Mouse (Mus musculus) megakaryocyte progenitor cell, adult 5-6 weeks (primary cell): ENCODE results near the gene Lamb3. TPM values are rescaled to one million over a fixed set of nuclear protein-coding genes. Genes with fewer than 3 reads are reported as not detected.

Experiments
- ATAC-seq: replicated peaks from 2 replicates; pipeline ENCODE4 v1.8.0; 2016; ENCODE audit warnings: mild to moderate bottlenecking, moderate TSS enrichment, inconsistent platforms; ENCODE audit not compliant: poor library complexity
- total RNA-seq, 2 experiments: library from RNA; stranded (forward) in 1 of 2; stranded (reverse) in 1 of 2; fragments of 157-497, 149-512 nt in 1 of 2; fragments of 200-1000 nt in 1 of 2; gene quantifications; 2 replicates each; pipeline versions ENCODE4 v1.2.3 to v1.2.4; 2015 to 2017

Lamb3 gene
- total RNA-seq (2015) (5.7 and 8.8 TPM in 2 replicates), total RNA-seq (2017) (1.9 and 9.7 TPM in 2 replicates)

GRCm38 (mm10) chr1:193207503-193207902 lies at the start of gene Lamb3:
Gene Lamb3, plus strand, starts transcription at chr1:193207699.
- peak; percentile 45 for ATAC-seq

DNA sequence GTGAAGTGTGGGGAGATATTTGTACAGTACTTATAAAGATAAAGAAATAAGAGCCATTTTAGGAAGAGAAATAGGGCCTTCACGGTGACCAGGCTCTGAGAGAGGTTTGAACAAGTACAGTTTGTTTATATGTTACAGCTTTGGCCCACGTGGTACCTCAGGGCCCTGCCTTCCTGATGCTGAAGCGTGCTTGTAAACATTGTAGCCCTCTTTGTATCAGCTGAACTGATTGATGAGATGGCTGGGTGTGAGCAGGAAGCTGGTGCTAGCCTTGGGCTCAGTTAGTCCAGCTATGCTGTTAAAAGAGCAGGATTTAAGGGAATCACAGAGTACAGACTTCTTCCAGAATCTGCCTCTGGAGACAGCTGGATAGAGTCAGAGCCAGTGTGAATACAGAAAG lies 48.3 kb upstream of the Lamb3 start:
- ATAC-seq, result no peak

DNA sequence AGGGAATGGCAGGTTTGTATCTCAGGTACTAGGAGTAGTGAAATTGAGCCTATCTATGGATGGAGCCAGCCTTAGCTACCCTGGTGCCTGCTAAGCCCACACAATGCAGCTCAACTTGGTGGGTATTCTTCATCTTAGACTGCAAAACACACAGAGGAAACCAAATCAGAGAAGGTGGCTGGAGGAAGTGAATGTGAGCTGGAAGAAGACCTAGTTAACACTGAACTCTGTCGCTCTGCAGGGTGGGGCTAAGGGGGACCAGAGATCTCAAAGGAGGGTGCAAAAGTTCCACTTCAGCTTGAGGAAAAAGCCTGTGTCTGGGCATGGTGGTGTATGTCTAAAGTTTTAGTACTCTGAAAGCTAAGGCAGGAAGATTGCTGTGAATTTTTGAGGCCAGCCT lies 47.9 kb upstream of the Lamb3 start:
- no peak for ATAC-seq

DNA sequence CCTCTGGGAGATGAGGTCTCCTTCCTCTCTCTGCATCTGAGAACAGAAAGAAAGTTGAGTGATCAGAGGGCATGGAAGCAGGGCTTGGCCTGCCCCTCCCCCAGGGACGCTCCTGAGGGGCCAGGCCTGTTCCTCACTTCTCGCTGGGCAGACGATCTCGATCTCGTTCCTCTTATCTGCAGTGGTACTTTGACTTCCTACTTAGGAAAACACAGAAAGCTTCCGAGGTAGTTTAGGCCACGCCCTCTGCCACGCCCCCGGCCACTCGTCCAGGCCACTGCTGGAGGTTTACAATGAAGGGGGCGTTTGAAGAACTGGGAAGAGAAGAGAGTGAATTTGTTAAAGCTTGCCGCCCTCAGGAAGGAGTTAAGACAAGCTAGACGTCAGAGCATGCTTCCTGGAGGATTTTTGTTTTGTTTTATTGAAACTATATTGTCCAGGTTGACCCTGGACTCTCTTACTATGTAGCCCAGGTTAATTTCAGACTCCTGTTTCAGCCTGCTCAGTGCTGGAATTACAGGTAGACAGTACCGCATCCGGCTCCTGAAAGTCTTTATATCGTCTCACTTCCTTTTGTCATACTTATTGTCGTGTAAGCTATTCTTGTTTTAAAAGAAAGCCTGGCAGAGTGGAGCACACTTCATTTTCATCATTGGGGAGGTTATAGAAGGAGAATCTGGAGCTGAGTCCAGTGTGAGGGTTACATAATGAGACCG lies 47.0 kb upstream of the Lamb3 start:
- ATAC-seq, result peak; percentile 92

DNA sequence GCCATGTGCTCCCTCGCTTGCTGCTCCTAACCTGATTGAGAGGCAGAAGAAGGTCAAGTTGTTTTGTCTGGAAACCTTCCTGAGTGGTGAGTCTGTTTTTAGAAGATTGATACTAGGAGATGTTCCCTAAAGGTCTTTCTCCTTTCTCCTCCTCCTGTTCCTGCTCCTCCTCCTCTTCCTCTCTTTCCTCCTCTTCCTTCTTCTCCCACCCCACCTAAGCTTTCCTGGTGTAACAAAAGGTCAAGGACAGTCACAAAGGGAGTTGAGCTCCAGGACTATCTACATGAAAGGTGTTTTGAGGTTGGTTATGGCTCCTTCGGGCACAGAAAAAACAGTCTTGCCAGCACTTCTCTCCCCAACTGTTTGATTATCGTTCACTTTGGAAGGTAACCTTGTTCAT lies 39.8 kb upstream of the Lamb3 start, which contains the start of gene A130010J15Rik:
Gene A130010J15Rik (plus strand): TSS at position 301 of the 400 bp plus-strand sequence.
- no peak for ATAC-seq

- ATAC-seq, result no peak
Observed at GRCm38 (mm10) chr1:193169228-193169627, 38.3 kb upstream of the Lamb3 start.

DNA sequence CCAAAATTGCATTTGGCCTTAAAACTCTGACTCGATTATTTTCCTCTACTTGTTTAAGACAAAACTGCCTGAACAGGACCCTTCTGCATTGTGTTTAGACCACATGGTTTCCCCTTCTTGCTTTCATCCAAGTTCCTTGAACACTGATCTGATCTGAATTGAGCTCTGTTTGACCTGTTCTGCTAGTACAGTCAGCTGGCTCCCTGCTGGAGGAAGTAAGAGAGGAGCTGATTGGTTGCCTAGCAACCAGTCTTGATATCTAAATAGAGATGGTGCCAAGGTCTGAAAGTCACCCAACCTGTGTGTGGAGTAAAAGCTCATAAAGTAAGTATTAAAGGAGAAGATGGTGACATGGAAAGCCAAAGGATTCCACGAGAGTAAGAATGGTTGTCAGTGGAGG lies 37.6 kb upstream of the Lamb3 start:
- 0 out of 2 replicates have a peak, but pooled peaks have one; percentile 13 for ATAC-seq

GRCm38 (mm10) chr1:193172991-193173809 lies 34.3 kb upstream of the Lamb3 start:
- ATAC-seq, result peak; percentile 83

DNA sequence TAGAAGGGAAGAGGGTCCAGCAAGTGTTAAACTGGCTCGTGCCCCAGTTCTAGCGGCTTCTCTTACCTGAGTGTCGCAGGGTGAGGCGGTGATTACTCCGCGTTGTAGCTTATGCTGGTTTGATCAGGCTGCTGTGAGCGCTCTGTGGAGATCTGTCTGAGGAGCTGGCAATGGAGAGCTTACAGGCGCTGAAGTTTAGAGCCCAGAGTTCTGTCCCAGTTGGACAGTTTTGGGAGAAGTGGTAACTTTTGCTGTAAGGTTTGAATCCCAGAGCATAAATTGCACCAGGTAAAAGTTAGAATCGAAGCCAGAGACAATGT lies 33.7 kb upstream of the Lamb3 start:
- no peak for ATAC-seq

- ATAC-seq, result 0 out of 2 replicates have a peak, but pooled peaks have one; percentile 9
Observed at GRCm38 (mm10) chr1:193174143-193174733, 33.3 kb upstream of the Lamb3 start.

GRCm38 (mm10) chr1:193181104-193181503 lies 26.4 kb upstream of the Lamb3 start:
- ATAC-seq, result no peak

DNA sequence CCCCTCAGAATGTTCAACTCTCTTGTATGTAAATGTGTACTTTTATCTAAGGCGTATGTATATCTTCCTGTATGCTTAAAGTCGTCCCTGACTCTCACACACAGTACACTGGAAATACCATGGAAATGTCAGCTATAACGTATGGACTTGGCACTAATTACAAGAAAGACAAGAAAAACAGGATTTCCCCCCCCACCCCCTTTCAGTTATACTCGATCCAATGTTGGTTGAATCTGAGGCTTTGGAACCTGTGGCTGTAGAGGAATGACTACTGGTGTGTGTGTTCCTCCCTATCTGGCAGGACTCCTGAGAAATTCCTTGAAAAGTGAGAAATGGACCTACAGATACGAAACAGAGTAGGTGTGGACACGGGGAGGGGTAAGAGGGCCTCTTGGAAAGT lies 19.2 kb upstream of the Lamb3 start:
- no peak for ATAC-seq

DNA sequence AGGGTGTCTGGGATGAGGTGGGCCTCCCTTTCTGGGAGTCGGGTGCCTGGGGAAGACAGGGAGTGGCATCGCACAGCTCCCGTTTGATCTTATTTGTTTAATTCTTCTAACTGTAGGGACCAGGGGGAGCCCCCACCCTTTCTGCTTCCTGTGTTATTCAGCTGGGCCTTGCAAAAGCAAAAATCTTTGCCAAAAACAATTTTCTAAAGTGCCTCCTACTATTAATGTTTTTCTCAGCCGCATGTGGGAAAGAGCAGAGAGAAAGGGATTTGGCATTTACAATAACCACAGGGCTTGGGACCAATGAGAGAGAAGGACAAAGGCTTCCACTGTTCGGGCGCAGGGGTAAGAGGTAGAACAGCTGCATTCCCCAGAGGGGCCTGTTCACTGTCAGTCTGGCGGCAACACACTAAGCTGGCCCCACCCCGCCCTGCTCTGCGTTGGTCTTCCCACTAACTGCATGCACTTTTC lies 18.3 kb upstream of the Lamb3 start:
- ATAC-seq, result no peak

GRCm38 (mm10) chr1:193189771-193190170 lies 17.7 kb upstream of the Lamb3 start:
- no peak for ATAC-seq

- peak; percentile 91 for ATAC-seq
Observed at GRCm38 (mm10) chr1:193191675-193192283, 15.7 kb upstream of the Lamb3 start.

- no peak for ATAC-seq
Observed at GRCm38 (mm10) chr1:193194416-193195140, 12.9 kb upstream of the Lamb3 start.

DNA sequence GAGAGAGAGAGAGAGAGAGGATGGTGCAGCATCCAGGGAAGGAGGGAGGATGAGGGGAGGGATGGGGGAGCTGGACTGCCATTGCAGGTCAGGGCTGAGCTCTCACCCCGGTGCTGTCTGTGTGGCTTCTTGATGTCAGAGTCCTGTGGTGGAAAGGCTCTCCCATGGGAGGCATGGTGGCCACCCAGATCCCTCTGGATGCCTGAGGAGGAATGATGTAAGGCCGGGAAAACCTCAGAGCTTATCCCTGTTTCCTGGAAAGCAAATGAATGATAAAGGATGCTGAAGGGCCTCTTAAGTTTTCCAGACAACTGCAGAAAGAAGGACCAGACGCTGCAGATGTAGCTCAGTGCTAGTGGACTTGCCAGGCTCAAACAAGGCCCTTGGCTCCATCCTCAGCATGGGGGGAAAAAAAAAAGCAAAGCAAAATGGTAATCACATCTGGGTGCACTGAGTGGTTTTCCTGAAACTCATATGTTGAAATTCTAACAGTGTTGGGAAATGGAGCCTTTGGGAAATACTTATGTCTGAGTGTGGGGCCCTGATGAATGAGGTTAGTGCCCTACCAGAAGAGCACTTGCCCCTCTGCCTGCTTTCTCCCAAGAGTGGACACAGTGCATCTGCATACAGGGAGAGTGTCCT lies 12.2 kb upstream of the Lamb3 start:
- no peak for ATAC-seq

- ATAC-seq, result no peak
Observed at GRCm38 (mm10) chr1:193197494-193198205, 9.8 kb upstream of the Lamb3 start.

DNA sequence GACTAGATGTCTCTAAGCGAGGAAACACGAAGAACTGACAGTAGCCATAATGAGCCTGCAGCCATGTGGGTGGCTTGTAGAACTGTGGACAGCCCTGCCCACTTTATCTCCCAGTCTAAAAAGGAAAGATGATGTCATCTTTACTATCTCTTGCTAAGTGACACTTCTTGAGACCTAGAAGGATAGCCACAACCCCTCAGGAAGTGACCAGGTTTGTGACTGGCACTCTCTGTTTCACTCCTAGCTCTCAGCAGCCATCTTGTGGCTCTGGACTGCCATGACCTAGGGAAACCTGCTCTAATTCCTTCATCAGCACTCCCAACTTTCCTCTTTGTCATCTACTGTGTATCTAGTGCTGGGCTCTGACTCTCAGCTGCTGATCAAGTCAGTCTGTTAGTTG lies 9.2 kb upstream of the Lamb3 start:
- ATAC-seq, result peak; percentile 12
